Mouse (Mus musculus) E14TG2a.4 (cell line): ENCODE measurements at regions not wholly inside any gene's neighbourhood (a gene's known extent, or its start where the extent isn't known, plus 50 kb on each side); places are given as distances from the start of the nearest gene placed in this dataset.

Experiments used
- H3K27me3 ChIP-seq: 2 replicates; pipeline ENCODE4 v1.6.1; 2014; ENCODE audit warnings: low read length, control low read depth; ENCODE audit not compliant: insufficient read depth
- H3K36me3 ChIP-seq: 2 replicates; pipeline ENCODE4 v1.6.1; 2014; ENCODE audit warnings: low read length, control low read depth; ENCODE audit not compliant: insufficient read depth
- H3K4me1 ChIP-seq: replicated peaks from 2 replicates; pipeline ENCODE4 v1.6.1; 2014; ENCODE audit warnings: low read depth, low read length, control low read depth
- H3K4me3 ChIP-seq: replicated peaks from 2 replicates; pipeline ENCODE4 v1.5.1; 2014; ENCODE audit warnings: mild to moderate bottlenecking, low read length
- H3K9me3 ChIP-seq: 2 replicates; pipeline ENCODE4 v1.6.1; 2014; ENCODE audit warnings: low read length, control low read depth
- CTCF ChIP-seq: conservative IDR thresholded peaks from 2 replicates; pipeline ENCODE4 v1.5.1; 2014; ENCODE audit warnings: low read length
- NANOG ChIP-seq: IDR thresholded peaks from 2 replicates; pipeline ENCODE4 v1.6.1; 2014; ENCODE audit warnings: borderline replicate concordance, low read length, mixed read lengths
- POU5F1 ChIP-seq: IDR thresholded peaks from 2 replicates; pipeline ENCODE4 v1.6.1; 2014; ENCODE audit warnings: low read length, borderline replicate concordance

DNA sequence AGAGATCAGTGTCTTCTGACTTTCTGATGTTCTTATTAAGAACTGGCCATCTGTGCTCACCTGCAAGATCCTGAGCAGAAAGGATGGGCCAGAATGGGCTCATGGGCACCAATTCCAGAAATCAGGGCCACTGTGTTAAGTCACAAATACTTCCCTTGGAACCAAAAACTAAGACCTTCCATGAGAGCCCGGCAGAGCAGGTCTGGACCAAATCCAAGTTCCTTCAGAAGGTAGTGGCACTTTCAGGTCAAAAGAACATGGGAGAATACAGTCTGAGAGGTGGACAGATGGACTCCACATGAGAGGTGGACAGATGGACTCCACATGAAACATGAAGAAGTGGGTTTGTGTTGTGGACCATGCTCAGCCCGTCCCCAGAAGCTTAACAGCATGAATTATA, 180.4 kb downstream of the Abhd5 start:
- H3K36me3 ChIP-seq, result no peaks in the 10 kb centered on the region
- TF ChIP-seq POU5F1 (no peak), NANOG (no peak), CTCF (no peak)
- H3K4me1 ChIP-seq, result no peaks in the 10 kb centered on the region
- no peaks in the 10 kb centered on the region for H3K9me3 ChIP-seq
- H3K4me3 ChIP-seq, result no peak overlapping the region
- H3K27me3 ChIP-seq, result no peaks in the 10 kb centered on the region

DNA sequence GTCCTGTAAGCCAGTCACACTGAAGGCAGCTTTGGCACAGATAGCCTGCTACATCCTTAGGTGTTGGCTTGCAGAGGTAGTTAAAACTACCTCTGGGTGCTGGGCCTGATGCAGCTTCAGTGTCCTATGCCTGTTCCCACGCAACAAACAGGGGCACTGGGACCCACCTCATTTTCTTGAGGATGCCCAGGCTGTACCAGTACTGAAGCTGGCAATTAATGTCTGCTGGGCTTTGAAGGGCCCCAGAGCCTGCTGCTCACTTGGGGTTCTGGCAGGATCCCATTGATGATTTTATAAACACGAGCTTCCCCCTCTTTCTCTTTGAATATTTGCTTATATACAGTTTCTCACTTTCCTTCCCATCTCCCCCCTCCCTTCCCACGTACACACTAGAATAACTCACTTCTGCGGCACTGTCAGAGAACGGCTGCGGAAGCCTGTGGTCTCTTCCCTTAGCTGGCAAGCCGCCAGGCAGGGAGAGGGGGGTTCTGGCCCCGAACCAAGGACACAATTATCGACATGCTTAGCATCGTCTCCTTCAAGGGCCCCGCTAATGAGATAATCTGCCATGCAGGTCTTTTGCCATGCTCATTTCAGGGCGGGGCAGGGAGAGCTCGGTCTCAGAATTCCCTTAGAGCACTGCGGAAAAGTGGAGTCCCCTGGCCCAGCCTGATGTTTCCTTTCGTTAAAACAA, 182.9 kb downstream of the Abhd5 start:
- H3K9me3 ChIP-seq, result no peaks in the 10 kb centered on the region
- H3K4me1 ChIP-seq, result no peaks in the 10 kb centered on the region
- TF ChIP-seq NANOG (no peak), CTCF (no peak), POU5F1 (no peak)
- H3K27me3 ChIP-seq, result no peaks in the 10 kb centered on the region; the same call in 1 of the 2 replicates
- no peaks in the 10 kb centered on the region for H3K36me3 ChIP-seq
- H3K4me3 ChIP-seq, result no peak overlapping the region

DNA sequence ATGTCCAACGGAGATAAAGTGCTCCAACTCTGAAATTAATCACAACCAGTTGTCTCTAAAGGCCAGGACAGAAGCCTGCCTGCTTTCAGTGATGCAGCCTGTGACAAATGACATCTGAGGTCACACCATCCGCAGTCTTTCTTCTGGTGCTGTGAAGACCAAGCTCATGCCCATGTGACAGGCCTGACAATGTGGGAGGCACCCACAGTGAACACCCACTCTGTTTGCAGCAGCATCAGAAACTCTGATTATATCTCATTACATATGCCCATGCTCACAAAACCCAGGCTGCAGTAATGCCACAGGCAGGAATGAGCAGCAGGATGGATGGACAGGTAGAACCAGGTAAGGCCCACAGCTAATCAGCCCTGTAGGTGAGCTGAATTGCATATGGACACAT, 183.6 kb downstream of the Abhd5 start:
- H3K36me3 ChIP-seq, result no peaks in the 10 kb centered on the region
- H3K4me3 ChIP-seq, result no peak overlapping the region
- no peaks in the 10 kb centered on the region for H3K4me1 ChIP-seq
- H3K27me3 ChIP-seq, result no peaks in the 10 kb centered on the region; the same call in 1 of the 2 replicates
- no peaks in the 10 kb centered on the region for H3K9me3 ChIP-seq
- no peak for TF ChIP-seq CTCF
- no peak for TF ChIP-seq NANOG
- TF ChIP-seq POU5F1, result no peak

- Histone ChIP-seq H3K36me3 (no peaks in the 10 kb centered on the region), H3K4me3 (no peak overlapping the region), H3K4me1 (no peaks in the 10 kb centered on the region), H3K27me3 (no peaks in the 10 kb centered on the region; the same call in 1 of the 2 replicates), H3K9me3 (no peaks in the 10 kb centered on the region)
- TF ChIP-seq NANOG (no peak), POU5F1 (no peak), CTCF (no peak)
These were observed 188.7 kb downstream of the Abhd5 start for GRCm38 (mm10) chr9:122540091-122540490.

DNA sequence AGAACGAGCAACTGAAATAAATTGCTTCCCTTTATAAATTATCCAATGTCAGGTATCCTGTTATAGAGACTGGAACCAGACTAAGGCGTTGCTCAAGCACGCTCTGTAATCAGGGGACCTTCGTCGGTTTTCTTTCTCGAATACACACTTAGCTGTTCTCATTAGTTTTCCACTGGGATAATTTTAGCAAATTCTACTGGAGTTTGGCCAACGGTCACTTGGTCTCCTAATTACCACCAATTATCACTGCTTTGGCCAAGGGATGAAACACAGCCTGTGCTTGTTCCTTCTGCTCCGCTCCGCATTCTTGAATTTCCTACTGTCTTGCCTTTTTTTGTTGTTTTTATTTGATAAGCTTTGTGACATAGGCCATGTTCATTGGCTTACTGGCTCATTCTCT, 191.1 kb upstream of the Topaz1 start:
- Histone ChIP-seq H3K9me3 (peaks cover 10% of the 10 kb centered on the region), H3K36me3 (no peaks in the 10 kb centered on the region), H3K4me3 (no peak overlapping the region), H3K27me3 (no peaks in the 10 kb centered on the region), H3K4me1 (no peaks in the 10 kb centered on the region)
- no peak for TF ChIP-seq POU5F1
- no peak for TF ChIP-seq NANOG
- TF ChIP-seq CTCF, result no peak

- H3K27me3 ChIP-seq, result peaks cover 72% of the 10 kb centered on the region
- H3K9me3 ChIP-seq, result no peaks in the 10 kb centered on the region
- peaks cover 22% of the 10 kb centered on the region for H3K4me1 ChIP-seq
- H3K36me3 ChIP-seq, result no peaks in the 10 kb centered on the region
- H3K4me3 ChIP-seq, result no peak overlapping the region
- TF ChIP-seq CTCF (no peak), POU5F1 (no peak), NANOG (no peak)
These were observed 181.1 kb upstream of the Topaz1 start for GRCm38 (mm10) chr9:122566060-122566459.

- TF ChIP-seq NANOG (no peak), POU5F1 (no peak), CTCF (no peak)
- no peaks in the 10 kb centered on the region for H3K36me3 ChIP-seq
- H3K27me3 ChIP-seq, result peaks cover 78% of the 10 kb centered on the region
- H3K9me3 ChIP-seq, result no peaks in the 10 kb centered on the region
- H3K4me1 ChIP-seq, result peaks cover 37% of the 10 kb centered on the region
- peak overlapping the region; percentile 75 for H3K4me3 ChIP-seq
These were observed 178.3 kb upstream of the Topaz1 start for GRCm38 (mm10) chr9:122568691-122569441.

GRCm38 (mm10) chr9:122569511-122570455, 177.4 kb upstream of the Topaz1 start:
- H3K4me3 ChIP-seq, result peak overlapping the region; percentile 75
- no peaks in the 10 kb centered on the region for H3K9me3 ChIP-seq
- H3K36me3 ChIP-seq, result no peaks in the 10 kb centered on the region
- no peak for TF ChIP-seq CTCF
- TF ChIP-seq NANOG, result no peak
- TF ChIP-seq POU5F1, result no peak
- peaks cover 80% of the 10 kb centered on the region for H3K27me3 ChIP-seq
- peaks cover 37% of the 10 kb centered on the region for H3K4me1 ChIP-seq

DNA sequence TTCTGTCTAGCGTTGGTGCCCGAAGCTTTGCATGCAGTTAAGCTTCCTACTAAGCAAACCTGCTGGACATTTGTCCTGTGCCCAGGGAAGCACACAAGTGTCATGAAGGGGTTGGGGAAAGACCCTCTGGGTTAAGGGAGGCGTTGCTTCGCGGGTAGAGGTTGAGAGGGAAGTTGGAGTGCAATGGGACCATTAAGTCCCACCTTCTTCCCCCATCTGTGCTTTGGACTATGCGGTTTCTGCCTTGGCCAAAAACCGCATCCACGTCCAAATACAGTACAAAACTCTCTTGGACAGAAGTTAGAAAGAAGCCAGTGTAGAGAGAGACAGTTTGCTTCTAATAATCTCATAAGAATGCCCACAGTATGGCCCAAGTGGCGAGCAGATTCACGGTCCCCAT, 176.1 kb upstream of the Topaz1 start:
- peak overlapping the region; percentile 83; the same call in 1 of the 2 replicates for H3K4me3 ChIP-seq
- H3K4me1 ChIP-seq, result peaks cover 37% of the 10 kb centered on the region
- TF ChIP-seq NANOG (no peak), CTCF (no peak), POU5F1 (no peak)
- H3K9me3 ChIP-seq, result no peaks in the 10 kb centered on the region
- H3K36me3 ChIP-seq, result no peaks in the 10 kb centered on the region
- H3K27me3 ChIP-seq, result peaks cover 88% of the 10 kb centered on the region
